Mouse (Mus musculus): ENCODE measurements around the gene Egln2. TPM values are rescaled to one million over a fixed set of nuclear protein-coding genes. Genes with fewer than 3 reads are reported as not detected.
A peak's percentile ranks its signal among the peaks of the same experiment; 100 is the strongest.

The Egln2 gene
- polyA plus RNA-seq, 1 experiment from 2014 or later: 43.1 TPM

DNA sequence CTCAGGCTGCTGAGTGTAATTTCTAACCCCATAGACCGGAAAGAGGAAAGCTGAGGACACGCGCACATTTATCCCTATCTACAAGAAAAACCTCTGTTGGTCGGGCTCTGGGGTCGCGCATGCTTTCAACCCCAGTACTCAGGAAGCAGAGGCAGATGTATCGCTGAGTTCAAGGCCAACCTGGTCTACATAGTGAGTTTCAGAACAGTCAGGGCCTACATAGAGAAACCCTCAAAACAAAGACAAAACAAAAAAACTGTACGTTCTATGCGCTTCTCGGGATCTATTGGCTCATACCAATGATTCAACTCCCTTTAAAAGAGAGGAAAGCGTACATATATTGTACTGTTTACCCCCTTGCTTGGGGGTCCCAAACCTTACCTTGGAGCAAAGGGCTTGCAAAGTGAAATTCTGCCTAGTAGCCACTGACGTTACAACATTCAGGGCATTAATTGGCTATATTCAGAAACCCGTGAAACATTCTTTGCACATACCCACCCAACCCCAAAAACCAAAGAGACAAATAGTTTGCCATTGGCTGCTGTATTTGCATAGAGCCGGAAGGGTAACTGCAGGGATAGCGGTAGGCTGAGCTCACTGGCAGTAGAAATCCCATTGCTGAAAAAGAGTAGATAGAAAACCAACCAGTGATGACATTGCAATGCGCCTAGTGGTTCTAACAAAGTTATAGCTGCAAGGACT lies 12.8 kb upstream of the Egln2 start:
- no peaks in the 10 kb centered on the region for H3K9me3 ChIP-seq (ENCODE audit: control insufficient read depth, low read length)
- ATAC-seq (replicated peaks; ENCODE audit: low FRiP score, low TSS enrichment, low read depth): no peak

DNA sequence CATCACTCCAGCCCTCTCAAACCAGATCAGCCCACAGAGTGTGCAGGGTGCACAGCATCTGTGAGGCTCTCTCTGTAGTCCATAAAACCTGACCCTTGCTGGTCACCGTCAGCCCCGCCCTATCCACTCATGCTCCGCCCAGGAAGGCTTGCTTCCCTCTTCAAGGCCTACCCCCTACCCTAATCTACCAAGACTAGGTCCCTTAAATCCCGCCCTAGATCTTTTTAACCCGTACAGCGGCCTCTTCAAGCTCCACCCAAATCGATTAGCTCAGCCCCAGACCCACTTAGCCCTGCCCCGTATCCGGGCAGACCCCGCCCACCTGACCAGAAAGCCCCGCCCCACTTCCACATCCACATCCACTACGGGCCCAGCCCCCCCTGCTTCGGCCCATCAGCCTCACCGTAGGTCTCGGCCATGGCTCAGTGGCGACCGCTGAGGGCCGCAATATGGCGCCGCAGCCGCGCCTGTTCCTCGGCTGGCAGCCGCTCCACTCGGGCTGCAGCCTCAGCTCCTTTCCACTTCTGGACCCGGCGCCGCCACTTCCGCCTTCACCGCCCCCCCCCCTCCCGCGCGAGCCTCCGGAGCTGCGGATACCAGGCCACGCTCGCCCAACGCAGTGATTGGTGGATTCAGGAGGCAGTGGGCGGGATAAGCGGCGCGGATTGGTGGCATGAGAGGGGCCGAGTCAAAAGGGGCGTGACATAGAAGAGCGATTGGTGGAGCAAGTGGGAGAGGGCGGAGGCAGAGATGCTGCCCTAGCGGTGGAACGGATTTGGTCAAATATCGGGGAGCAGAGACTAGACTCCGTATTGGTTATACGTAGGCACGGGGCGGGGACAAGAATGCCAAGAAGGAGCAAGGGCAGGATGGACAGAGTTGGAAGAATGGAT lies 12.0 kb upstream of the Egln2 start, which contains the start of gene Rab4b:
Gene Rab4b, minus strand, starts transcription at position 573 of the 893 bp plus-strand sequence.
- peaks cover 22% of the 10 kb centered on the region for H3K36me3 ChIP-seq (ENCODE audit: control insufficient read depth, insufficient read depth, low read length)
- under 1% methylated on average over 51 of the region's 53 CpGs for WGBS

More for the DNA sequence above, 12.8 kb upstream of the Egln2 start:
- Histone ChIP-seq H3K4me2 (ENCODE audit: low read length) (peak overlapping the region; percentile 44), H3K36me3 (ENCODE audit: control insufficient read depth, insufficient read depth, low read length) (peaks cover 17% of the 10 kb centered on the region), H3K27me3 (replicated peaks; ENCODE audit: control insufficient read depth, insufficient read depth, low read length) (no peaks in the 10 kb centered on the region), H3K4me1 (replicated peaks; ENCODE audit: control insufficient read depth, insufficient read depth, low read length) (0 out of 2 replicates have a peak, but pooled peaks cover 10% of the 10 kb centered on the region), H3K4me3 (ENCODE audit: low read depth, low read length) (peak overlapping the region; percentile 28), H3K27ac (ENCODE audit: low read depth) (0 out of 2 replicates have a peak overlapping the region, but pooled peaks have one; percentile 2), H3K9ac (ENCODE audit: low read length) (no peak overlapping the region)
- 43% methylated on average over 16 of the region's 16 CpGs for whole genome bisulfite sequencing
- no peak for DNase-seq (ENCODE audit: low spot score)

DNA sequence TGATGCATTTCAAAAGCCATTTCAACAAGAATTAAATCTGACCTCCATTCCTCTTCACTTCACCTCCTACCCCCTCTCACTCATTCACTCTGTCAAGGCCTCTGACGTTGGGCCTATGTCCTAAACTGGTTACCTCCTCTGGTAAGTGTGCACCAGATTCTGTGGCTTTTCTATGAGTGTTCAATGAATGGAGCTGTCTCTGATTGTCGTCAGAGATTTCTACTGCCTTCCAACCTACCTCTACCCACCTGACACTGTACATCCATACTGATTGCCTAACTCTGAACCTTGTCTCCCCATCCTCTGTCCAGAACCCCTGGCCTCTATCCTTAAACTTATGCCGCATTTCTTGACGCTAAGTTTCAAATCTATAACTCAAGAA lies 11.3 kb upstream of the Egln2 start:
- 0 out of 2 replicates have a peak, but pooled peaks cover 10% of the 10 kb centered on the region for H3K4me1 ChIP-seq (replicated peaks; ENCODE audit: control insufficient read depth, insufficient read depth, low read length)
- peaks cover 22% of the 10 kb centered on the region for H3K36me3 ChIP-seq (ENCODE audit: control insufficient read depth, insufficient read depth, low read length)
- peak overlapping the region; percentile 82 for H3K27ac ChIP-seq (ENCODE audit: low read depth)
- 18% methylated on average over 4 of the region's 4 CpGs for WGBS
- DNase-seq (ENCODE audit: low spot score) (no peak), ATAC-seq (replicated peaks; ENCODE audit: low FRiP score, low TSS enrichment, low read depth) (no peak; the same call in 1 of the 2 replicates)
- H3K4me2 ChIP-seq (ENCODE audit: low read length): peak overlapping the region; percentile 58
- H3K9ac ChIP-seq (ENCODE audit: low read length): peak overlapping the region; percentile 56
- peak overlapping the region; percentile 74 for H3K4me3 ChIP-seq (ENCODE audit: low read depth, low read length)
- H3K27me3 ChIP-seq (replicated peaks; ENCODE audit: control insufficient read depth, insufficient read depth, low read length): no peaks in the 10 kb centered on the region
- no peaks in the 10 kb centered on the region for H3K9me3 ChIP-seq (ENCODE audit: control insufficient read depth, low read length)

More for the DNA sequence above, 12.0 kb upstream of the Egln2 start, which contains the start of gene Rab4b:
- Histone ChIP-seq H3K9me3 (ENCODE audit: control insufficient read depth, low read length) (no peaks in the 10 kb centered on the region), H3K4me3 (ENCODE audit: low read depth, low read length) (peak within 1 kb of the TSS; percentile 74), H3K9ac (ENCODE audit: low read length) (peak within 1 kb of the TSS; percentile 56), H3K27me3 (replicated peaks; ENCODE audit: control insufficient read depth, insufficient read depth, low read length) (no peaks in the 10 kb centered on the region), H3K4me1 (replicated peaks; ENCODE audit: control insufficient read depth, insufficient read depth, low read length) (0 out of 2 replicates have a peak, but pooled peaks cover 10% of the 10 kb centered on the region), H3K27ac (ENCODE audit: low read depth) (peak within 1 kb of the TSS; percentile 82), H3K4me2 (ENCODE audit: low read length) (peak within 1 kb of the TSS; percentile 58)
- peak; percentile 97 for ATAC-seq (replicated peaks; ENCODE audit: low FRiP score, low TSS enrichment, low read depth)
- DNase-seq (ENCODE audit: low spot score): peak; percentile 99

DNA sequence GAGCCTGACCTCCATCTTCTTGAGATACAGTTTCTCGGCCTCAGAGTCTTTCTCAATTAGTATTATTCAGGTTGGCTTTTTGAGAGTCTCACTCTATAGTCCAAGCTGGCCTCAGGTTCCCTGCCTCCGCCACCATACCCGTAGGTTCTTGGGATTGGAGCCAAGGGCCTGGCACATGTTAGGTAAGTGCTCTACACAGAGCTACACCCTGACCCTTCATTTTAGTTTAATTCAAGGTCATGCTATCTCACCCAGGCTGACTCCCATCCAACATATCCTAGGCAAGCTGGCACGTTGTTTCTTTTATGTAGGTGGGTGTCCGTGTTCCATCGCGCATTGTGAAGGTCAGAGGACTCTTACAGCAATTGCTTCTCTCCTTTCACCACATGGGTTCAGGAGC lies 8.3 kb upstream of the Egln2 start:
- DNase-seq (ENCODE audit: low spot score) (no peak), ATAC-seq (replicated peaks; ENCODE audit: low FRiP score, low TSS enrichment, low read depth) (no peak)
- H3K4me1 ChIP-seq (replicated peaks; ENCODE audit: control insufficient read depth, insufficient read depth, low read length): 0 out of 2 replicates have a peak, but pooled peaks cover 3% of the 10 kb centered on the region
- no peak overlapping the region for H3K4me3 ChIP-seq (ENCODE audit: low read depth, low read length)
- no peaks in the 10 kb centered on the region for H3K27me3 ChIP-seq (replicated peaks; ENCODE audit: control insufficient read depth, insufficient read depth, low read length)
- no peak overlapping the region for H3K27ac ChIP-seq (ENCODE audit: low read depth)
- H3K36me3 ChIP-seq (ENCODE audit: control insufficient read depth, insufficient read depth, low read length): peaks cover 48% of the 10 kb centered on the region
- H3K9ac ChIP-seq (ENCODE audit: low read length): no peak overlapping the region
- 95% methylated on average over 7 of the region's 7 CpGs for WGBS
- no peak overlapping the region for H3K4me2 ChIP-seq (ENCODE audit: low read length)
- H3K9me3 ChIP-seq (ENCODE audit: control insufficient read depth, low read length): no peaks in the 10 kb centered on the region

DNA sequence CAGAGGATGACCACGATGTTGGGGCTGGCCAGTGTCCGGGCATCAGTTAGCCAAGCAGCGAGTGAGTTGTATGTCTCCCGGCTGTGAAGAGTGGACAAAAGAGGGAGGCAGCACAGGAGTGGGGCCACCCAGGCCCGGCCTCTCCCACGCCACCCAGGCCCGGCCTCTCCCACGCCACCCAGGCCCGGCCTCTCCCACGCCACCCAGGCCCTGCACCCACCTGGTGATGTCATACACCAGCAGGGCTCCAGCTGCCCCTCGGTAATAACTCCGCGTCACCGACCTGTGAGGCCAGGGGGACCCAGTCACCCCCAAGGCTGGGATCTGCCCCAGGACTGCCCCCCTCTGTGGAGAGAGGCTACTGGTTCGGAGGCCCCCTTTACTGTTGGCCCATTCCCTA lies 7.9 kb upstream of the Egln2 start:
- 92% methylated on average over 15 of the region's 15 CpGs for WGBS
- Histone ChIP-seq H3K27ac (ENCODE audit: low read depth) (no peak overlapping the region), H3K9me3 (ENCODE audit: control insufficient read depth, low read length) (no peaks in the 10 kb centered on the region), H3K4me3 (ENCODE audit: low read depth, low read length) (no peak overlapping the region), H3K27me3 (replicated peaks; ENCODE audit: control insufficient read depth, insufficient read depth, low read length) (no peaks in the 10 kb centered on the region), H3K36me3 (ENCODE audit: control insufficient read depth, insufficient read depth, low read length) (peaks cover 48% of the 10 kb centered on the region), H3K4me1 (replicated peaks; ENCODE audit: control insufficient read depth, insufficient read depth, low read length) (0 out of 2 replicates have a peak, but pooled peaks cover 3% of the 10 kb centered on the region), H3K4me2 (ENCODE audit: low read length) (no peak overlapping the region), H3K9ac (ENCODE audit: low read length) (no peak overlapping the region)
- DNase-seq (ENCODE audit: low spot score) (no peak), ATAC-seq (replicated peaks; ENCODE audit: low FRiP score, low TSS enrichment, low read depth) (no peak)

DNA sequence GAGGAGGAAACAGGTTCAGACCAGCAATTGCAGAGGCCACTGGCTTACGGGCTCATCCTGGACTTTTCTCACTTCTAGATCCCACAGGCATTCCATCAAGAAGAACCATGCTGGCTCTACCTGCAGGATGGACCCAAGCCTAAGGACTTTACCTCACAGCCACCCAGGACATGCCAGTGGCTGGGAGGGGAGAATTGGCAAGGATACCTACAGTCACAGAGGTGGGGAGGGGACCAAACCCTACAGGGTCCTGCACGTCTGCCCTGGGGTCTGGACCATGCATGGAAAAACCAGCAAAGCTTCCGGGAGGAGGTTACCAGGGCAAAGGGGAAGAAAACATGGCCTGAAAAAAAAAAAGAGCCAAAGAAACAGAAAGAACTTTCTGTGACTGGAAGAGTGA lies 4.4 kb upstream of the Egln2 start:
- no peaks in the 10 kb centered on the region for H3K9me3 ChIP-seq (ENCODE audit: control insufficient read depth, low read length)
- DNase-seq (ENCODE audit: low spot score) (no peak), ATAC-seq (replicated peaks; ENCODE audit: low FRiP score, low TSS enrichment, low read depth) (no peak)
- H3K4me3 ChIP-seq (ENCODE audit: low read depth, low read length): no peak overlapping the region
- H3K4me2 ChIP-seq (ENCODE audit: low read length): no peak overlapping the region
- no peak overlapping the region for H3K9ac ChIP-seq (ENCODE audit: low read length)
- 84% methylated on average over 3 of the region's 3 CpGs for WGBS
- peaks cover 51% of the 10 kb centered on the region for H3K36me3 ChIP-seq (ENCODE audit: control insufficient read depth, insufficient read depth, low read length)
- H3K27ac ChIP-seq (ENCODE audit: low read depth): no peak overlapping the region
- H3K27me3 ChIP-seq (replicated peaks; ENCODE audit: control insufficient read depth, insufficient read depth, low read length): no peaks in the 10 kb centered on the region
- H3K4me1 ChIP-seq (replicated peaks; ENCODE audit: control insufficient read depth, insufficient read depth, low read length): peaks cover 4% of the 10 kb centered on the region; the same call in 1 of the 2 replicates

DNA sequence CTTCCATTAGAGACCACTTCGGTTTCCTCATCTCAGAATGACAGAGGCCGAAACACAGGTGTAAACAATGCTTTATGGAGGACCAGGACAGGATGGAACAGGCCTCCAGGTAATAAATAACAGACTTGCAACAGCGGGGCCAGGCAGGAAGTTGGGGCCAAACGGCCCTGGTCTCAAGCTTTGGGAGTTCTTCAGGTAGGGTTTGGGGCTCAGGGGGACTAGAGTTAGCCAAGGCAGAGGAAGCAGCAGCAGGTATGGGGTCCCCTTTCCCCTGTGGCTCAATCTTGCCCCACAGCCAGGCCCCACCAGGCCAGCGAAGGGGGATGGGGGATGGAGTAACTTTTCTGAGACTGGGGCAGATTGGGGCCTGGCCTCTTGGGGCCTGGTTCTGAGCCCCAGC lies 1.8 kb upstream of the Egln2 start:
- Histone ChIP-seq H3K4me3 (ENCODE audit: low read depth, low read length) (no peak overlapping the region), H3K27me3 (replicated peaks; ENCODE audit: control insufficient read depth, insufficient read depth, low read length) (no peaks in the 10 kb centered on the region), H3K4me1 (replicated peaks; ENCODE audit: control insufficient read depth, insufficient read depth, low read length) (peaks cover 29% of the 10 kb centered on the region), H3K27ac (ENCODE audit: low read depth) (no peak overlapping the region), H3K4me2 (ENCODE audit: low read length) (no peak overlapping the region), H3K9ac (ENCODE audit: low read length) (no peak overlapping the region), H3K36me3 (ENCODE audit: control insufficient read depth, insufficient read depth, low read length) (peaks cover 45% of the 10 kb centered on the region), H3K9me3 (ENCODE audit: control insufficient read depth, low read length) (no peaks in the 10 kb centered on the region)
- ATAC-seq (replicated peaks; ENCODE audit: low FRiP score, low TSS enrichment, low read depth) (no peak), DNase-seq (ENCODE audit: low spot score) (no peak)
- 71% methylated on average over 4 of the region's 5 CpGs for WGBS

DNA sequence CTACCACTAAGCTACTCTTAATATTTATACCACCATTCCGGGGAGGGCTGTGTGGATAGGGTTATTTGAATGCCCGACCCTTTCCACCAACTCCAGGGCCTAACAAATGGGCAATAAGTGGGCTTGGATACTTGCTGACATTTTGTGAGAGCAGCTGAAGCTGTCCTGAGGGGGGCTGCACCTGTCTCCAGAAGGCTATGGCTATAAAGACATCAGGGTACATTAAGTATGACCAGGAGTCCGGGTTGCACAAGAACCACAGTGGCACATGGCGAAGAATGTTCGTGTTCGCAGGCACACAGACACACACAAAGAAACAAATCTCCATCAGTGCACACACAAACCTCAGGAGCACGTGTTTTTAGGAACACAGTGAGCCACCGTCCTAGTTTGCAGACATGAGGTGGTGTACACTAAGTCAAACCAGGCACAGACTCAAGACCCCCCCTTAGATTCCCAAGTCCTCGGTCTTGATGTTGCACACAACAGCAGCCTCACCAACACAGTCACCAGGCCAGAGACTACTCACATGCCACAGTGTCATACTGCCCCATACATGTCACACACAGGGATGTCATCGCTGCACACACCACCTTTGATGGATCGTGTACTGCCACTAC lies 983 bp upstream of the Egln2 start:
- no peaks in the 10 kb centered on the region for H3K27me3 ChIP-seq (replicated peaks; ENCODE audit: control insufficient read depth, insufficient read depth, low read length)
- H3K27ac ChIP-seq (ENCODE audit: low read depth): peak overlapping the region; percentile 98; the same call in 1 of the 2 replicates
- 74% methylated on average over 11 of the region's 11 CpGs for WGBS
- peak overlapping the region; percentile 72 for H3K4me3 ChIP-seq (ENCODE audit: low read depth, low read length)
- ATAC-seq (replicated peaks; ENCODE audit: low FRiP score, low TSS enrichment, low read depth) (no peak), DNase-seq (ENCODE audit: low spot score) (no peak)
- H3K9ac ChIP-seq (ENCODE audit: low read length): peak overlapping the region; percentile 87; the same call in 1 of the 2 replicates
- H3K36me3 ChIP-seq (ENCODE audit: control insufficient read depth, insufficient read depth, low read length): peaks cover 47% of the 10 kb centered on the region
- H3K9me3 ChIP-seq (ENCODE audit: control insufficient read depth, low read length): no peaks in the 10 kb centered on the region
- H3K4me1 ChIP-seq (replicated peaks; ENCODE audit: control insufficient read depth, insufficient read depth, low read length): peaks cover 35% of the 10 kb centered on the region
- peak overlapping the region; percentile 89 for H3K4me2 ChIP-seq (ENCODE audit: low read length)

Data from intestine, embryonic 14.5 days (tissue).